Mouse (Mus musculus): ENCODE measurements around the gene Tmem235. TPM values are rescaled to one million over a fixed set of nuclear protein-coding genes. Genes with fewer than 3 reads are reported as not detected.
A peak's percentile ranks its signal among the peaks of the same experiment; 100 is the strongest.

The Tmem235 gene
- total and polyA plus RNA-seq, 2 experiments, result not detected

DNA sequence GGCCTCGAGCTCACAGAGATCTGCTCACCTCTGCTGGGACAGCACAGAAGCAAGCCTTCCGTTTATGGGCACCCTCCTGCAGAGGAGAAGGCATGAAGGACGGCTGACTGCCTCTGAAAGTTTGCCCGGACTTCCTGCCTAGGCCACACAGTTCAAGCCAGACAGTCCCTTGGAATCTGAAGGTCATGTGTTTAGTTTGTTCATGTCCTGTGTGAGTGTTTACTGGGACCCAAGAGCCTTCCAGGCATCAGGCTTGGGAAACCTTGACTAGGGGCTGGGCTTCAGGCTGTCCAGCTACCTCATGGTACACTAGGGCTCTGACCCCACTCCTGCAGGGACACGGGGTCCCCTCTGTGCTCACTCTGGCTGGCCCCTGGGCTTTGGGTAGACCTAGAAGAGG lies 25.4 kb downstream of the Tmem235 start:
- Histone ChIP-seq H3K27ac (replicated peaks; ENCODE audit: insufficient read depth, low read depth, low read length) (peak overlapping the region; percentile 40; the same call in 1 of the 2 replicates), H3K4me1 (ENCODE audit: control insufficient read depth, insufficient read depth, low read length) (peaks cover 4% of the 10 kb centered on the region; the same call in 1 of the 2 replicates), H3K4me3 (ENCODE audit: insufficient read depth, low read depth, low read length) (no peak overlapping the region), H3K27me3 (ENCODE audit: control insufficient read depth, insufficient read depth, low read length) (no peaks in the 10 kb centered on the region), H3K9ac (ENCODE audit: low read depth, low read length) (no peak overlapping the region), H3K36me3 (ENCODE audit: control insufficient read depth, insufficient read depth, low read length) (no peaks in the 10 kb centered on the region), H3K79me2 (ENCODE audit: control insufficient read depth, insufficient read depth, low read length) (no peaks in the 10 kb centered on the region)
- TF ChIP-seq CTCF (IDR thresholded peaks at IDR 0.05; ENCODE audit: low read depth, low read length) (no peak), POLR2A (IDR thresholded peaks at IDR 0.05; ENCODE audit: extremely low read depth, insufficient read depth, low read length) (no peak)
- peak; percentile 19 for DNase-seq (ENCODE audit: extremely low read depth, low read depth, low spot score)
- 44% methylated on average over 5 of the region's 5 CpGs for WGBS

- H3K79me2 ChIP-seq (ENCODE audit: control insufficient read depth, insufficient read depth, low read length), result no peaks in the 10 kb centered on the region
- TF ChIP-seq CTCF (IDR thresholded peaks at IDR 0.05; ENCODE audit: low read depth, low read length) (no peak), POLR2A (IDR thresholded peaks at IDR 0.05; ENCODE audit: extremely low read depth, insufficient read depth, low read length) (no peak)
- no peak for DNase-seq (ENCODE audit: extremely low read depth, low read depth, low spot score)
- H3K4me1 ChIP-seq (ENCODE audit: control insufficient read depth, insufficient read depth, low read length), result peaks cover 2% of the 10 kb centered on the region; the same call in 1 of the 2 replicates
- H3K4me3 ChIP-seq (ENCODE audit: insufficient read depth, low read depth, low read length), result no peak overlapping the region
- H3K27me3 ChIP-seq (ENCODE audit: control insufficient read depth, insufficient read depth, low read length), result no peaks in the 10 kb centered on the region
- H3K36me3 ChIP-seq (ENCODE audit: control insufficient read depth, insufficient read depth, low read length), result no peaks in the 10 kb centered on the region
- H3K9ac ChIP-seq (ENCODE audit: low read depth, low read length), result no peak overlapping the region
- H3K27ac ChIP-seq (replicated peaks; ENCODE audit: insufficient read depth, low read depth, low read length), result no peak overlapping the region
- WGBS, result 69% methylated on average over 20 of the region's 20 CpGs
These were observed 27.8 kb downstream of the Tmem235 start for GRCm38 (mm10) chr11:117888168-117888852.

DNA sequence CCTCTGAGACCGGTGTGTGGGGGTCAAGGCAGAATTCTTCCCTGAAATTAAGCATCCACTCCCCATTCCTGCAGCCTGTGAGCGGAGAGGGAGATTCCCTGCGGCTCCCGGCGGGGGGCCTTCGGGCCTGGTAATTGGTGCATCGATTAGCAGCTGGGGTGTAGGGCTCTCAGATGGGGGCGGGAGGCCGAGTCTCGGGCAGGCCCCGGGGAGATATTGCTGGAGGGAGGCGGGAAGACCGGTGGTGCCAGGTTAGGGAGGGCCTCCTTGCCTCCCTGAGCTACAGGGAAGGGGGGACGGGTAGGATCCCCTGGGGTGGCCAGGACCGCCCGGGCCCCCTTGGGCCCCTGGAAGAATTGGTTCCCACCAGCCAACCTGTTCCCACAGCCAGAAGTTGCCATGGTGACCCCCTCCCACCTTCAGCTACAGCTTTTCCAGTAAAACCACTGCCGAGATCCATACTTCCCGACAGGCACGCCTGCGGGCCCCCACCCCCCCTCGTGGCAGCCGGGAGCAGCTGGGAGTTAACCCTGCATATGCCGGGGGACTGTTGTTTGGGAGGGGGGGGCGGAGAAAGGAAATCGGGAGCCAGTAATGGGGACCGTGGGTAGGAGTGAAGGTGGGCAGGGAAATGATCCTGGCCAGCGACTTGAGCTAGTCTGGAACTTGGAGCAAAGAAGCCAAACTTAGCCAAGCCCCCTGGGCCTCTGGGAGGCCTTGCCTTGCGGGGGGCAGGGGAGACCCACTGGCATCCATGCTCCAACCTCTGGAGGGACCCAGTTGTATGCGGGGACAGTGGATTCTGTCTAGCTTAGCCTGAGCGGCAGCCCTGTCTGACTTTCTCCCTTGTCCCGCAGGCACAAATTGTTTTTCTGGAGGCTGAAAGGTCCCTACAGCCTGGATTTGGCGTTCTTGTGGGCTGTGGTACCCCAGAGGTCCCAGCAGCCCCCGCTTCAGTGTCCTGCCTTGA lies 28.6 kb downstream of the Tmem235 start:
- Histone ChIP-seq H3K27ac (replicated peaks; ENCODE audit: insufficient read depth, low read depth, low read length) (no peak overlapping the region), H3K4me1 (ENCODE audit: control insufficient read depth, insufficient read depth, low read length) (peaks cover 2% of the 10 kb centered on the region; the same call in 1 of the 2 replicates), H3K9ac (ENCODE audit: low read depth, low read length) (no peak overlapping the region), H3K4me3 (ENCODE audit: insufficient read depth, low read depth, low read length) (no peak overlapping the region), H3K79me2 (ENCODE audit: control insufficient read depth, insufficient read depth, low read length) (no peaks in the 10 kb centered on the region), H3K36me3 (ENCODE audit: control insufficient read depth, insufficient read depth, low read length) (no peaks in the 10 kb centered on the region), H3K27me3 (ENCODE audit: control insufficient read depth, insufficient read depth, low read length) (no peaks in the 10 kb centered on the region)
- TF ChIP-seq POLR2A (IDR thresholded peaks at IDR 0.05; ENCODE audit: extremely low read depth, insufficient read depth, low read length), result no peak
- TF ChIP-seq CTCF (IDR thresholded peaks at IDR 0.05; ENCODE audit: low read depth, low read length), result no peak
- 37% methylated on average over 33 of the region's 33 CpGs for WGBS
- no peak for DNase-seq (ENCODE audit: extremely low read depth, low read depth, low spot score)

- H3K9ac ChIP-seq (ENCODE audit: low read depth, low read length), result no peak overlapping the region
- H3K27me3 ChIP-seq (ENCODE audit: control insufficient read depth, insufficient read depth, low read length), result no peaks in the 10 kb centered on the region
- H3K36me3 ChIP-seq (ENCODE audit: control insufficient read depth, insufficient read depth, low read length), result no peaks in the 10 kb centered on the region
- H3K79me2 ChIP-seq (ENCODE audit: control insufficient read depth, insufficient read depth, low read length), result no peaks in the 10 kb centered on the region
- H3K4me3 ChIP-seq (ENCODE audit: insufficient read depth, low read depth, low read length), result no peak overlapping the region
- TF ChIP-seq CTCF (IDR thresholded peaks at IDR 0.05; ENCODE audit: low read depth, low read length) (no peak), POLR2A (IDR thresholded peaks at IDR 0.05; ENCODE audit: extremely low read depth, insufficient read depth, low read length) (no peak)
- peaks cover 2% of the 10 kb centered on the region; the same call in 1 of the 2 replicates for H3K4me1 ChIP-seq (ENCODE audit: control insufficient read depth, insufficient read depth, low read length)
- no peak for DNase-seq (ENCODE audit: extremely low read depth, low read depth, low spot score)
- no peak overlapping the region for H3K27ac ChIP-seq (replicated peaks; ENCODE audit: insufficient read depth, low read depth, low read length)
- WGBS, result 62% methylated on average over 11 of the region's 11 CpGs
These were observed 29.4 kb downstream of the Tmem235 start for GRCm38 (mm10) chr11:117889887-117890340.

- peaks cover 2% of the 10 kb centered on the region; the same call in 1 of the 2 replicates for H3K4me1 ChIP-seq (ENCODE audit: control insufficient read depth, insufficient read depth, low read length)
- no peak overlapping the region for H3K9ac ChIP-seq (ENCODE audit: low read depth, low read length)
- no peaks in the 10 kb centered on the region for H3K79me2 ChIP-seq (ENCODE audit: control insufficient read depth, insufficient read depth, low read length)
- 25% methylated on average over 13 of the region's 13 CpGs for whole genome bisulfite sequencing
- DNase-seq (ENCODE audit: extremely low read depth, low read depth, low spot score), result peak; percentile 40
- H3K27ac ChIP-seq (replicated peaks; ENCODE audit: insufficient read depth, low read depth, low read length), result no peak overlapping the region
- TF ChIP-seq CTCF (IDR thresholded peaks at IDR 0.05; ENCODE audit: low read depth, low read length) (peak; percentile 75), POLR2A (IDR thresholded peaks at IDR 0.05; ENCODE audit: extremely low read depth, insufficient read depth, low read length) (no peak)
- no peak overlapping the region for H3K4me3 ChIP-seq (ENCODE audit: insufficient read depth, low read depth, low read length)
- H3K36me3 ChIP-seq (ENCODE audit: control insufficient read depth, insufficient read depth, low read length), result no peaks in the 10 kb centered on the region
- no peaks in the 10 kb centered on the region for H3K27me3 ChIP-seq (ENCODE audit: control insufficient read depth, insufficient read depth, low read length)
These were observed 30.1 kb downstream of the Tmem235 start for GRCm38 (mm10) chr11:117890519-117891282.
